Mouse (Mus musculus): ENCODE measurements around the gene Kif3a. TPM values are rescaled to one million over a fixed set of nuclear protein-coding genes. Genes with fewer than 3 reads are reported as not detected.

The Kif3a gene
- polyA plus RNA-seq, 1 experiment, result 93.2 TPM

DNA sequence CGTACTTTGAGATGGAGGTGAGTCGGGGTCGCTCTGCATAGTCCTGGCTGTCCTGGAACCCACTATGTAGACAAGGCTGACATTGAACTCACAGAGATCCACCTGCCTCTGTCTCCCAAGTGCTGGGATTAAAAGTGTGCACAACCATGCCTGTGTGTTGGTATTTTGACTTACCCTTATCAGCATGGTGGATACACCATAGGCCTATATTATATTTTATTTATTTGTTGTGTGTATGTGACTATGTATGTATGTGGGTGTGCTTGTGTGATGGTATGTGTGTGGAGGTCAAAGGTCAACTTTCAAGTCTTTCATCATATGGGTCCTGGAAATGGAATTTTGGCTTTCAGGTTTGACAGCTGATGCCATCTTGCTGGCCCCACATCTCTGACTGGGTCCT, 44.8 kb upstream of the Kif3a start:
- TF ChIP-seq POLR2A (IDR thresholded peaks at IDR 0.05; ENCODE audit: borderline replicate concordance, insufficient read depth, low read length) (no peak), CTCF (IDR thresholded peaks at IDR 0.05; ENCODE audit: borderline replicate concordance, insufficient read depth, low read depth, low read length) (no peak)
- Histone ChIP-seq H3K4me3 (replicated peaks; ENCODE audit: insufficient read depth, low read depth, low read length) (peak overlapping the region; percentile 78), H3K27ac (ENCODE audit: insufficient read depth, low read length) (peak overlapping the region; percentile 89)

DNA sequence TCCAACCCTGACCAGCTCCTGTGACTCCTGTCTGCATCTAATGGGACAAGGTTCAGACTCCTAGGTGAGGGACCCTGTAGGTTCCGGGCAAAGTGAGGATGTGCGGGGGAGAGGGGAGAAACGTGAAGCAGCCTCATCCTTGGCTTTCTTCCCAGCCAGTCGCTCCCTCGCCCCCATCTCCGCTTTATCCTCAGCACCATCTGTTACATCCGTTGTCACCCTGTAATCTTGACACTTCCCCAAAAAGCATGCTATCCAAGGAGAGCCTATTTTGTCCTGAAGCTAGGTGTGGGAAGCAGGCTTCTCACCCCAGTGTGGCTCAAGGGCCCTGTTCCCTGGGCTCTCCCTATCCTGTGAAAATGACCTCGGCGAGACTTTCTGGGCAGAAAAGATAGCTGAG, 44.2 kb upstream of the Kif3a start:
- Histone ChIP-seq H3K27me3 (ENCODE audit: control insufficient read depth, insufficient read depth, low read length) (no peaks in the 10 kb centered on the region), H3K4me3 (replicated peaks; ENCODE audit: insufficient read depth, low read depth, low read length) (peak overlapping the region; percentile 21), H3K27ac (ENCODE audit: insufficient read depth, low read length) (peak overlapping the region; percentile 89), H3K4me1 (ENCODE audit: control insufficient read depth, insufficient read depth, low read length) (peaks cover 48% of the 10 kb centered on the region)
- 13% methylated on average over 9 of the region's 9 CpGs for WGBS
- DNase-seq, result peak; percentile 85 to 95
- TF ChIP-seq POLR2A (IDR thresholded peaks at IDR 0.05; ENCODE audit: borderline replicate concordance, insufficient read depth, low read length) (0 out of 2 replicates have a peak, but pooled peaks have one; percentile 34), CTCF (IDR thresholded peaks at IDR 0.05; ENCODE audit: borderline replicate concordance, insufficient read depth, low read depth, low read length) (no peak)

More for the DNA sequence above, 44.8 kb upstream of the Kif3a start:
- Histone ChIP-seq H3K27me3 (ENCODE audit: control insufficient read depth, insufficient read depth, low read length) (no peaks in the 10 kb centered on the region), H3K4me1 (ENCODE audit: control insufficient read depth, insufficient read depth, low read length) (peaks cover 43% of the 10 kb centered on the region)
- DNase-seq, result no peak
- WGBS, result 65% methylated on average over 3 of the region's 3 CpGs

- 31% methylated on average over 14 of the region's 14 CpGs for WGBS
- Histone ChIP-seq H3K27me3 (ENCODE audit: control insufficient read depth, insufficient read depth, low read length) (no peaks in the 10 kb centered on the region), H3K27ac (ENCODE audit: insufficient read depth, low read length) (peak overlapping the region; percentile 89), H3K4me1 (ENCODE audit: control insufficient read depth, insufficient read depth, low read length) (peaks cover 57% of the 10 kb centered on the region), H3K4me3 (replicated peaks; ENCODE audit: insufficient read depth, low read depth, low read length) (peak overlapping the region; percentile 21)
- TF ChIP-seq POLR2A (IDR thresholded peaks at IDR 0.05; ENCODE audit: borderline replicate concordance, insufficient read depth, low read length), result no peak
- no peak for TF ChIP-seq CTCF (IDR thresholded peaks at IDR 0.05; ENCODE audit: borderline replicate concordance, insufficient read depth, low read depth, low read length)
- peak in 1 of 2 experiments; percentile 44 for DNase-seq
Measured at GRCm38 (mm10) chr11:53523545-53524405, 43.4 kb upstream of the Kif3a start.

DNA sequence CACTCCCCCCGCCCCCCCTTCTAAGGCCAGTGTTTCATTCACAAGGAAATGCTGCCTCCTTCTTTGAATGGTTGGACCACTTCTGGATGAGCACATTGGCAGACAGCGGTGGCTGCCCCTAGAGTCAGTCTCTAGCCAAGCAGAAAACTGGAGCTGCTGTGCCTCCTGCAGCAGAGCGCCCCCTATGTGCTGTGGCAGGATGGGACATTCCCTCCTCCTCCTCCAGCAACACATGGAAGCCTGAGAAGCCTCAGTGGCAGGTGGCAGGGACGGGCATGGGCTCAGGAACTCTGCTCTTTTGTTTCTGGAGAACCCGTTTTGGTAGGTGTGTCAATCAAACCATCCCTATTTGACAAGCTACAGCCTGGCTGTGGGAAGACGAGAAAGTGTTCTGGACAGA, 42.3 kb upstream of the Kif3a start:
- Histone ChIP-seq H3K4me1 (ENCODE audit: control insufficient read depth, insufficient read depth, low read length) (peaks cover 65% of the 10 kb centered on the region), H3K27ac (ENCODE audit: insufficient read depth, low read length) (peak overlapping the region; percentile 74), H3K4me3 (replicated peaks; ENCODE audit: insufficient read depth, low read depth, low read length) (no peak overlapping the region), H3K27me3 (ENCODE audit: control insufficient read depth, insufficient read depth, low read length) (no peaks in the 10 kb centered on the region)
- WGBS, result 48% methylated on average over 6 of the region's 6 CpGs
- peak; percentile 41 to 51 for DNase-seq
- peak; percentile 54 for TF ChIP-seq CTCF (IDR thresholded peaks at IDR 0.05; ENCODE audit: borderline replicate concordance, insufficient read depth, low read depth, low read length)
- no peak for TF ChIP-seq POLR2A (IDR thresholded peaks at IDR 0.05; ENCODE audit: borderline replicate concordance, insufficient read depth, low read length)

DNA sequence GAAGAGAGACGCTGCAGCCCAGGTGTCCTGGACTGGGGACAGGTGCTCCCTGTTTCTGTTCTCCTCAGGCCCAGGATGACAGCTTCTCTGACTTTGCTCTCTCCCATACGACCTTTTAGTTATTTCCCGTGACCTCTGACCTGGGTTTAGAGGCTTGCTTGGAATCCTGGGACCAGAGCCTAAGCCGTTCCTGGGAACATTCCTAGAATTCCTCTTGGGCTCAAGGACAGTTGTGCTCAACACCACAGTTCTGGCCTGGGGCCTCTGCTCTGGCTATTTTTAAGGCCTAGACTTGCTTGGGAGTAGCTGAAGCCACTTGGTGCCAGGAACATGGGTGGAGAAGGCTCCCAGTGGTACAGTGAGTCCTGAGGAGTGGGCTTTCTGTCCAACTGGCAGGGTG, 41.7 kb upstream of the Kif3a start:
- peak overlapping the region; percentile 74 for H3K27ac ChIP-seq (ENCODE audit: insufficient read depth, low read length)
- no peaks in the 10 kb centered on the region for H3K27me3 ChIP-seq (ENCODE audit: control insufficient read depth, insufficient read depth, low read length)
- DNase-seq, result no peak
- no peak overlapping the region for H3K4me3 ChIP-seq (replicated peaks; ENCODE audit: insufficient read depth, low read depth, low read length)
- no peak for TF ChIP-seq CTCF (IDR thresholded peaks at IDR 0.05; ENCODE audit: borderline replicate concordance, insufficient read depth, low read depth, low read length)
- WGBS, result 40% methylated on average over 4 of the region's 4 CpGs
- peaks cover 70% of the 10 kb centered on the region for H3K4me1 ChIP-seq (ENCODE audit: control insufficient read depth, insufficient read depth, low read length)

DNA sequence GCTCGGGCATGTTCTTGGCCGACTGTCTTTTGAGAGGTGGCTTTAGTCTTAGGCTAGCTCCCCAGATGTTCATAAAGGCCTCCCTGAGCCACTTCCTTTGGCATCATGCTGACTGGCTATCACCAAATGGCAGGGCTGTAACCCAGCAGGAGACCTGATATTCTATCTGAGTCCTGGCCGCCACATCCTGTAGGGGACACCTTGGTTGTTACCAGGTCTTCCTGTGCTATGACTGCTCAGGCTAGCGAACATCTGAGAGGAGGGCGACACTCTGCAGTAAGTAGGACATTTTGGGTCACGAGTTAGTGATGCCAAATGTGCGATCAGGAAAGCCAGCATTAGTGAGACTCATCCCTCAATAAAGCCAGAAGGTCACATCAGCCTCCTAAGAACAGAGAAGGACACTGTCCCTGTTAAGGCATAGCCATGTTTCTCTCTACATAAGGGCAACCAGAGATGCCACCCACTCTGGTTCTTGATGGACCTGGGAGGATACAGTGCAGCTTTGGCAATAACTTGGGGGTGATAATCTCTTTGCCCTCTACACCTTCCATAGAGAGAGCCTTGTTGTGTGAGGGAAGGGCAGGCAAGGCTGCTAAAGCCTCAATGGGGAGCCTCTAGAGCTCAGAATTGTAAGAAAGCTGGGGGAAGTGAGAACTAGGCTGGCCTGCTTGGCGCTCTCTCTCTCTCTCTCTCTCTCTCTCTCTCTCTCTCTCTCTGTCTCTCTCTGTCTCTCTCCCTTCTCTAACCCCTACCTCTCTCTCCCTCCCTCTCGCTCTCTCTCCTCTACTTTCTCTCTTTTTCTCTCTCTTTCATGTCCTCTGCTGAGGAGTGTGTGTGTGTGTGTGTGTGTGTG, 38.6 kb upstream of the Kif3a start:
- peak overlapping the region; percentile 90 for H3K27ac ChIP-seq (ENCODE audit: insufficient read depth, low read length)
- TF ChIP-seq POLR2A (IDR thresholded peaks at IDR 0.05; ENCODE audit: borderline replicate concordance, insufficient read depth, low read length), result no peak
- TF ChIP-seq CTCF (IDR thresholded peaks at IDR 0.05; ENCODE audit: borderline replicate concordance, insufficient read depth, low read depth, low read length), result no peak
- 11% methylated on average over 9 of the region's 9 CpGs for WGBS
- H3K27me3 ChIP-seq (ENCODE audit: control insufficient read depth, insufficient read depth, low read length), result no peaks in the 10 kb centered on the region
- no peak overlapping the region for H3K4me3 ChIP-seq (replicated peaks; ENCODE audit: insufficient read depth, low read depth, low read length)
- peak; percentile 49 to 62 for DNase-seq
- H3K4me1 ChIP-seq (ENCODE audit: control insufficient read depth, insufficient read depth, low read length), result peaks cover 75% of the 10 kb centered on the region

DNA sequence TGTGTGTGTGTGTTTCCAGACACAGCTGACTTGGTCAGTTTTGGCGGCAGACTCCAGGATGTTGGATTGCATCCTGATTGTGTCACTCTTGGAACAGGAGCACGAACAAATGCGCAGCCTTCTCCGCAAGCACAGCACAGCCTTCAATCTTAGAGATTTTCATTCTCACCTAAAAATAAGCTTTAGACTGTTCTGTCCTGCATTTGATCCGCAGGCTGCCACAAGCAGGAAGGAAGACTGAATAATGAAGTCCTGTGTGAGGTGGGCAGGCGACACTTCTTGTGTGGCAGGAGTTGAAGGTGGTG, 38.0 kb upstream of the Kif3a start:
- Histone ChIP-seq H3K4me3 (replicated peaks; ENCODE audit: insufficient read depth, low read depth, low read length) (peak overlapping the region; percentile 41), H3K27me3 (ENCODE audit: control insufficient read depth, insufficient read depth, low read length) (no peaks in the 10 kb centered on the region), H3K27ac (ENCODE audit: insufficient read depth, low read length) (peak overlapping the region; percentile 90), H3K4me1 (ENCODE audit: control insufficient read depth, insufficient read depth, low read length) (peaks cover 70% of the 10 kb centered on the region)
- DNase-seq, result peak; percentile 88 to 94
- TF ChIP-seq CTCF (IDR thresholded peaks at IDR 0.05; ENCODE audit: borderline replicate concordance, insufficient read depth, low read depth, low read length), result no peak
- peak; percentile 50; the same call in 1 of the 2 replicates for TF ChIP-seq POLR2A (IDR thresholded peaks at IDR 0.05; ENCODE audit: borderline replicate concordance, insufficient read depth, low read length)
- WGBS, result 1% methylated on average over 6 of the region's 6 CpGs

Measured in cerebellum, adult 2 months (tissue).